Mouse (Mus musculus): ENCODE data around the gene Hrasls5. TPM values are rescaled to one million over a fixed set of nuclear protein-coding genes. Genes with fewer than 3 reads are reported as not detected.

The Hrasls5 gene
- polyA plus RNA-seq, 1 experiment from 2014 or later, result not detected

DNA sequence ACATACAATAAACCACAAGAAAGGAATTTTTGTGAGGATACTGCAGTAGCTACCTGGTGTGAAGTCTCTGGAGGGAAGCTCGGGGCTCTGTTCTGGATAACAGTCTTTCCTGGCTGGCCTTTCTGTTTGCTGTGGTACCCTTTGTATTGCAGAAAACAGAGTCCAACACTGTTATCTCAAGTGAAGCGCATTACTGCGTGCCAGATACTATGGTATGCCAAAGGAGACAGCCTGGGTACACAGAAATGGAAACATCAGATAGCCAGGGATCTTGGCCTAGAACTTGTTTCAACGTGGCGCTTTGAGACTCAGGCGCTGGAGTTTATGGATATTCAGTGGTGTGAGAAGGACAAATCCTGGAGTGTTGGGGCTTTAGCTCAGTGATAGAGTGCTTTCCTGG lies 26.6 kb upstream of the Hrasls5 start:
- H3K27ac ChIP-seq (replicated peaks), result no peak overlapping the region
- H3K4me3 ChIP-seq, result no peak overlapping the region
- 94% methylated on average over 6 of the region's 6 CpGs for WGBS
- H3K9me3 ChIP-seq, result no peaks in the 10 kb centered on the region
- no peak overlapping the region for H3K4me2 ChIP-seq (replicated peaks)
- no peak overlapping the region for H3K9ac ChIP-seq (replicated peaks)
- H3K36me3 ChIP-seq, result no peaks in the 10 kb centered on the region
- H3K4me1 ChIP-seq, result no peaks in the 10 kb centered on the region
- no peaks in the 10 kb centered on the region for H3K27me3 ChIP-seq
- ATAC-seq (replicated peaks), result no peak

DNA sequence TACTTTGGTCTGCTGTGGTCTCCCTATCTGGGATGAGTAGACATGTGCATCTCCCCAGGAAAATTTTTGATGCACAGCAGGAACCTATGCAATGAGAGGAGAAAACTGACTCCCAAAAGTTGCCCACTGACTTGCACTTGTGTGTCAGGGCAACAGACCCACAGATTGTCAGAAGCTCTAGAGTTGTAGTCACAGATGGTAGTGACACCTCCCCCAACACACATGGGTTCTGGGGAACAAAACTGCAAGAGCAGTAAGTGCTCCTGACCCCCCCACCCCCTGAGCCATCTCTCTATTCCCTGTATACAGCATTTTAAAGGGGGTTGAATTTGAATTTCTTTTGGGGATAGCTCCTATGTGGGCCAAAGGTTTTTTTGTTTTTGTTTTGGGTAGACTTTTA lies 21.5 kb upstream of the Hrasls5 start:
- H3K4me2 ChIP-seq (replicated peaks), result no peak overlapping the region
- no peaks in the 10 kb centered on the region for H3K36me3 ChIP-seq
- no peak overlapping the region for H3K27ac ChIP-seq (replicated peaks)
- no peaks in the 10 kb centered on the region for H3K9me3 ChIP-seq
- H3K4me3 ChIP-seq, result no peak overlapping the region
- no peak for ATAC-seq (replicated peaks)
- no peaks in the 10 kb centered on the region for H3K4me1 ChIP-seq
- no peaks in the 10 kb centered on the region for H3K27me3 ChIP-seq
- no peak overlapping the region for H3K9ac ChIP-seq (replicated peaks)

DNA sequence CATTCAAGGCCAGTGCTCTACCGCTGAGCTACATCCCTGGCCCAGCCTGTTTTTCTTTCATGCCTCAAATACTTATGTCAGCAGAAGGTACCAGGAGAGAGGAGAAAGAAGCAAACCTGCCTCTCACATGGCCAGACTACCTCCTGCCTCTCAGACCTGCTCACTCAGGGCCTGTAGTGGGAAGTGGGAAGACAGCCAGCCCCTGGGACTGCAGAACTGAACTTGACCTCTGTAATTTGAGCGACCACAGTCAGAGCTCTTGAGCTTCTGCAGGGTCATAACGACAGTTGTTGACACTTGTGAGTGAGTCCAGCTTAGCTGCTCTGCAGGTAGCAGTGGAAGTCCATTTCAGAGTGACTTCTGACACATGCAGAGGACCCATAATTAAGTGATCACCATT lies 20.3 kb upstream of the Hrasls5 start:
- Histone ChIP-seq H3K4me2 (replicated peaks) (no peak overlapping the region), H3K4me3 (no peak overlapping the region), H3K27me3 (no peaks in the 10 kb centered on the region), H3K36me3 (no peaks in the 10 kb centered on the region), H3K9ac (replicated peaks) (no peak overlapping the region), H3K9me3 (no peaks in the 10 kb centered on the region), H3K4me1 (no peaks in the 10 kb centered on the region), H3K27ac (replicated peaks) (no peak overlapping the region)
- 64% methylated on average over 3 of the region's 3 CpGs for WGBS
- ATAC-seq (replicated peaks), result no peak

DNA sequence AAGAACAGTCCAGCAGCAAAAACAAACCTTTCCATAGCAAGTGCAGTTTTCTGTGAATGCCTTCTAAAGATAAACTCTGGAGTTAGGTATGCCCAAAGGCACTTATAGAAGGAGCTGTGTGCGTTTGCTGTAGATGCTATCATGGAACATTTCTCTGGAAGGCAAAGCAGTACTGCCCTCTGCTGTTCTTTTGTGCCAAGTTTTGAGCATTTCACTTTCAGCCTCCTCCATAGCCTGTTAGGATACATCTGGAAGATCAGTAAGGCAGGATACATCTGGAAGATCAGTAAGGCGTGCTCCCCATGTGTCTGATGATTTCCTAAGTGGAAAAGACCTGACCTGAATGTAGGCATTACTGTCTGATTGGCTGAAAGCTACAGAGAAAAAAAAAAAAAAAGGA lies 16.8 kb upstream of the Hrasls5 start:
- H3K4me1 ChIP-seq, result no peaks in the 10 kb centered on the region
- no peaks in the 10 kb centered on the region for H3K9me3 ChIP-seq
- no peak overlapping the region for H3K27ac ChIP-seq (replicated peaks)
- WGBS, result 33% methylated on average over 2 of the region's 2 CpGs
- ATAC-seq (replicated peaks), result no peak
- H3K4me3 ChIP-seq, result no peak overlapping the region
- no peak overlapping the region for H3K9ac ChIP-seq (replicated peaks)
- H3K27me3 ChIP-seq, result no peaks in the 10 kb centered on the region
- H3K36me3 ChIP-seq, result no peaks in the 10 kb centered on the region
- no peak overlapping the region for H3K4me2 ChIP-seq (replicated peaks)

DNA sequence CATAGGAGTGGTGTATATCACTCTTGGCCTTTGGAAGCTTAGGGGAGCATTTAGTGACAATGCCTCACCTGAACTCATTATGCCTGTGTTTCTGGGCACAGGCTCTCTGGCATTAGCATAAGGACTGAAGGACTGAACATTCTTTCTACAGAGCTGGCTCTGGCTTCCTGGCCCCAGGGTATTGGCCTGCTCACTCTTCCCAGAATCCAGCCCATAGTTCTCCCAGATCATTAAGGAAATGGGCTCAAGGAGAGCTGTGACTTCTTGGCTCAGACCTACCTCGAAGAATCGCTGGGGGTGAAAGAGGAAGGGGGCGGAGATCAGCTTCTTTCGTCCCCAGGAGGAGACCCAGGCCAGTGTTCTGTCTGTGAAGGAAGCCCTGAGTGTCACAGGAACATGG lies 13.9 kb upstream of the Hrasls5 start:
- Histone ChIP-seq H3K9me3 (no peaks in the 10 kb centered on the region), H3K4me1 (0 out of 2 replicates have a peak, but pooled peaks cover 4% of the 10 kb centered on the region), H3K27me3 (no peaks in the 10 kb centered on the region), H3K4me2 (replicated peaks) (no peak overlapping the region), H3K27ac (replicated peaks) (no peak overlapping the region), H3K4me3 (no peak overlapping the region), H3K9ac (replicated peaks) (no peak overlapping the region), H3K36me3 (no peaks in the 10 kb centered on the region)
- no peak for ATAC-seq (replicated peaks)
- 72% methylated on average over 4 of the region's 4 CpGs for WGBS

DNA sequence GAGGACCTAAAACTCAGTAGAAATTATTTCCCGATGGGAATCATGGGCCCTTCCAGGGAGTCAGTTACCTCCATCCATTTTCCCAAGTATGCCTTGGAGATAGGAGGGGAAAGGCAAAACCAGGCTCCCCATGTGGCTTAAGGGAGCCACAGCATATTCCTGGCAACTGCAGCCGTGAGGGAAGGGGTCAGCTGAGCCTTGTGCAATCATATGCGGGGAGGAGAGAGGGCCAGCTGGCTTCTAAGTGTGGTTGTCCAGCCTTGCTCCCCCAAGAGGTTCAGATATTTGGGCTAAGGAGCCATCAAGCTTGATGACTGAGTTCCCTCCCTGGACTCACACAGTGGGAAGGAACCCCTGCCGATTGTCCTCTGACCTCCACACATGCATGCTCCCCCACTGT lies 10.8 kb upstream of the Hrasls5 start:
- no peak for ATAC-seq (replicated peaks)
- H3K27me3 ChIP-seq, result no peaks in the 10 kb centered on the region
- 78% methylated on average over 4 of the region's 4 CpGs for WGBS

DNA sequence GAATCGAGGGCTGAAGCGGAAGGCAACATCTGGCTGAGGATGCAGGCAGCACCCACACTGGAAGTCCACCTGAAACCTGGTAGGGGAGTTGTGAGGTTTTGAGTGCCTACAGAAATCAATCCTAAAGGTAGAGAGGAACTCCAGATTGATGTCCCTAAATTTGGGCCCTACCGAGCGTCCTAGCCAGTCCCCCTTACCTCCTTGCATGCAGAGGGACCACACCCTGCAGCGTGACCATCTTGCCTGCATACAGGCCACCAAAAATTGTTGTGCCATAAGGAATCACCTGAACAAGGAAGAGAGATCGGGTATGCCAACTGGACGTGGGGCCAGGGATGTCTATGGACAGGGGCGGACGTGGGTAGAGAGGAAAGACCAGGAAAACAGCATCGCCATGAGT lies 8.2 kb upstream of the Hrasls5 start:
- H3K9me3 ChIP-seq, result no peaks in the 10 kb centered on the region
- 96% methylated on average over 10 of the region's 10 CpGs for WGBS
- H3K4me3 ChIP-seq, result no peak overlapping the region
- H3K4me1 ChIP-seq, result peaks cover 32% of the 10 kb centered on the region
- H3K9ac ChIP-seq (replicated peaks), result no peak overlapping the region
- H3K4me2 ChIP-seq (replicated peaks), result no peak overlapping the region
- no peak for ATAC-seq (replicated peaks)
- no peak overlapping the region for H3K27ac ChIP-seq (replicated peaks)
- no peaks in the 10 kb centered on the region for H3K36me3 ChIP-seq
- no peaks in the 10 kb centered on the region for H3K27me3 ChIP-seq

More for the DNA sequence above, 10.8 kb upstream of the Hrasls5 start:
- Histone ChIP-seq H3K9me3 (no peaks in the 10 kb centered on the region), H3K9ac (replicated peaks) (no peak overlapping the region), H3K4me1 (peaks cover 19% of the 10 kb centered on the region), H3K4me2 (replicated peaks) (no peak overlapping the region), H3K4me3 (no peak overlapping the region), H3K27ac (replicated peaks) (no peak overlapping the region), H3K36me3 (no peaks in the 10 kb centered on the region)

DNA sequence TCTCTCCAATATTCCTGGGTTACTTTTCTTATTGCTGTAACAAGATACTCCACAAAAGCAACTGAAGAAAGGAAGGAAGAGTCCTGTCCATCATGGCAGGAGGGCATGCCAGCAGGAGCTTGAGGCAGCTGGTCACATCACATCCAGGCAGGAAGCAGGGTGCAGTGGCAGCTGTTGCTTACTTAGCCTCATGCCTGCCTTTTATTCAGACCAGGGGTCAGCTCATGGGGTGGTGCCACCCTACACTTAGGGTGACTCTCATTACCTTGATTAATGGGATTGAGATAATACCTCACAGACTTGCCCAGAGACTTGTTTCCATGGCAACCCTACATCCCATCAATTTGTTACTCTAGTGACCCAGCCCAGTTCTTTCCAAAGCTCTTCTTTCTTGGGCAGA lies 7.3 kb upstream of the Hrasls5 start:
- Histone ChIP-seq H3K4me2 (replicated peaks) (no peak overlapping the region), H3K9ac (replicated peaks) (no peak overlapping the region), H3K27ac (replicated peaks) (peak overlapping the region; percentile 73), H3K27me3 (no peaks in the 10 kb centered on the region), H3K4me3 (no peak overlapping the region), H3K4me1 (peaks cover 32% of the 10 kb centered on the region), H3K36me3 (no peaks in the 10 kb centered on the region), H3K9me3 (no peaks in the 10 kb centered on the region)
- ATAC-seq (replicated peaks), result no peak

DNA sequence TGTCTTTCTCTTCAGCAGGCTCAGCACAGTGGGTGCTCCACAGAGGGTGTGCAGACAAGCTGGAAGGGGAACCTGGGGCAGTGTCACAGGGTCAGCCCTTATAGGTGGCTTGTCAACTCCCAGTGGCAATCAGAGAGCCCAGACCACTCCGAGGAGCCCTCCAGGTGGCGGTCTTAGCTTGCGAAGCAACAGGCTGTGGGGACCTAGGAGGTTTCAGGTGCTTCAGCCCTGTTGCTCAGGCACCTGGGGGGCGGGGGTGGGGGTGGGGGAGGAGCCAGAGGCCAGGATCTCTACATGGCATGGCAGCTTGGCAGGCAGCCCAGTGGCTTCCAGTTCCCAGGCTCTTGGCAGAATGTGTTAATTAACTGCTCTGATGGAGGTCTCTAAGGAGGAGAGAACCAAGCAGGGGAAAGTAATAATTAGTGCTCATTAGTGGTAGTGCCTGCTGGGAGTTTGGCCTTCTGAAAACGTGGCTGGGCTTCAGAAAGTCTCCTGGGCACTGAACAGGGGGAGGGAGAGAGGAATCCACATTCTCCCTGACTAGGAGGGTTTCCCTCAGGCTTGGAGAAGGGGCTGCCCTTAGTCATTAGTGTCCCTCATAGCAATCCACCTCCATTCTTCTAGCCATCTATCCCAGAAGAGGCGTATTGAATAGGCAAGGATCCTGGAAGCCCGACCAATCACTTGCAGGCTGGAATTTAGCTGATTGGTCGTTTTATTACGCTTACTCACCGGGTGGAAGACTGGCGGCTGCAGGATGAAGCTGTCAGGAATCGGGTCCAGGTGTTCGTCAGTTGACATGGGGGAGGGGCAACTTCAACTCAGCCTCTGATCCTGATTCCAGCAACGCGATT lies 6.2 kb upstream of the Hrasls5 start:
- Histone ChIP-seq H3K27me3 (no peaks in the 10 kb centered on the region), H3K9ac (replicated peaks) (0 out of 2 replicates have a peak overlapping the region, but pooled peaks have one; percentile 25), H3K4me1 (peaks cover 28% of the 10 kb centered on the region), H3K9me3 (no peaks in the 10 kb centered on the region), H3K27ac (replicated peaks) (peak overlapping the region; percentile 73), H3K4me2 (replicated peaks) (peak overlapping the region; percentile 59), H3K4me3 (peak overlapping the region; percentile 33), H3K36me3 (no peaks in the 10 kb centered on the region)
- peak; percentile 91 for ATAC-seq (replicated peaks)
- WGBS, result 0% methylated on average over 15 of the region's 15 CpGs

DNA sequence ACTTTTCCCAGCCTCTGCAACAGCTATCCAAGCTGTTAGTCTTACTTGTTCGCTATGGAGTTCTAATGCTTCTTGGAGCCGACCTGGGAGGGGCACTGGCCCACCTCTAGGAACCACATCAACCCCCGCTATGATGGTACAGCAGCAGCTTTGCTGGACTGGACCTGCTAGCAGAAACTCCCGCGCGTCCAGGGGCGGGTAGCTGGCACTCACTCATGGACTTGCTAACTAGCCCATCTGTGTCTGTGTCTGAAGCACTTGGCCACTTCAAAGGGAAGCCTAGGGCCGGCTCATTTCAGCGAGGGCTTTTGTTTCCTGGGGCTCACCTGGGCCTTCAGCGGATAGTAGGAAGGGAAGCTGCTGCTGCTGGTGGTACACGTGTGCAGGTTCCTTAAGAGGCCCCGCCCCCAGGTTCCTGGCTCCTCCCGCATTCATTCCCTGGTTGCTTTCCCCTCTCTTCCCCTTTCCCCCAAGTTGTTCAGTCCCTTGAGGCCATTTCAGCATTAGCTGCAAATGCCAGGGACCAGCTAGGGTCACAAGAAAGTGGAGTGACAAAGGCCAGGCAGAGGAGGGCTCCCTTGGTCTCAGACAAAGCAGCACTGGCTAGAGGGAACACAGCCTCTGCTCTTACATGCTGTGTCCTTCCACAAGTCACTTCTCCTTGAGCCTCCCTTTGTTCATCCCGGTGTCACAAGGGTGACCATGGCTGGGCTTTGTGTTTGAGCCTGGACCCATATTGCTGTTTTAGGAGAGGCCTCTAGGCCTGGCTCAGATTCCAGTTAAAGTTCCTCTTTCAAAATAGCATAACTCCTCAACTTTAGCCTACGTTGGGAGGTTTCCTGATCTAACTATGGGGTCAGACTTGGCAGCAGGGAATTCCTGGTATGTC lies 5.3 kb upstream of the Hrasls5 start, which contains the start of gene Lgals12:
Gene Lgals12 (minus strand): TSS at position 393 of the 889 bp plus-strand sequence.
- Histone ChIP-seq H3K27ac (replicated peaks) (peak within 1 kb of the TSS; percentile 73), H3K4me1 (peaks cover 28% of the 10 kb centered on the region), H3K9me3 (no peaks in the 10 kb centered on the region), H3K4me3 (peak within 1 kb of the TSS; percentile 33), H3K27me3 (no peaks in the 10 kb centered on the region), H3K4me2 (replicated peaks) (peak within 1 kb of the TSS; percentile 59), H3K9ac (replicated peaks) (0 out of 2 replicates have a peak within 1 kb of the TSS, but pooled peaks have one; percentile 25), H3K36me3 (no peaks in the 10 kb centered on the region)
- peak; percentile 59 for ATAC-seq (replicated peaks)
- WGBS, result 3% methylated on average over 15 of the region's 15 CpGs

DNA sequence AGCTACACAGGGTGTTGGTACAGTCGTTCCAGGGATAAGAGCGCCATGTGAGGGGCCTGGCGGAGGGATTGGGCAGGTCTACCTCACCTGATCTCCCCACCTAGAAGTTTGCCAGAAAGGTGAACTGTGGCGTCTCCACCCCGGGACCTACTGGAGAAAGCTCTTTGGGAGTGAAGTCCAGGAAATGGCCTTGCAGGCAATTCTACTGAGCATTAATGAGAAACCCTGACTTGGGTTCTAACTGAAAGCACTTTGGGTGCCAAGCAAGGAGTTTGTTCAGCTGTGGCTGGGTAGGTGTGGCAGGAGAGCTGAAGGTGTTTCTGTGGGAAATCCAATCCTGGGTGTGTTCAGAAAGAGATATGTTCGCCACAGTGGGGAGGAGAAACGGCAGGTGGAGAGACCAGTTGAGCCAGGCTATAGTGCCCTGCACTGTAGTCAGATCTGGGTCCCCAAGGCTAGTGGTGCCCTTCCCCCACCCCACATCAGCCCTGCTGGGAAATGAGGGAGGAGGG lies 4.6 kb upstream of the Hrasls5 start:
- Histone ChIP-seq H3K9ac (replicated peaks) (no peak overlapping the region), H3K27ac (replicated peaks) (peak overlapping the region; percentile 73; the same call in 1 of the 2 replicates), H3K4me1 (peaks cover 32% of the 10 kb centered on the region), H3K36me3 (no peaks in the 10 kb centered on the region), H3K4me3 (no peak overlapping the region), H3K9me3 (no peaks in the 10 kb centered on the region), H3K27me3 (no peaks in the 10 kb centered on the region), H3K4me2 (replicated peaks) (no peak overlapping the region)
- ATAC-seq (replicated peaks), result no peak
- WGBS, result 80% methylated on average over 7 of the region's 7 CpGs

DNA sequence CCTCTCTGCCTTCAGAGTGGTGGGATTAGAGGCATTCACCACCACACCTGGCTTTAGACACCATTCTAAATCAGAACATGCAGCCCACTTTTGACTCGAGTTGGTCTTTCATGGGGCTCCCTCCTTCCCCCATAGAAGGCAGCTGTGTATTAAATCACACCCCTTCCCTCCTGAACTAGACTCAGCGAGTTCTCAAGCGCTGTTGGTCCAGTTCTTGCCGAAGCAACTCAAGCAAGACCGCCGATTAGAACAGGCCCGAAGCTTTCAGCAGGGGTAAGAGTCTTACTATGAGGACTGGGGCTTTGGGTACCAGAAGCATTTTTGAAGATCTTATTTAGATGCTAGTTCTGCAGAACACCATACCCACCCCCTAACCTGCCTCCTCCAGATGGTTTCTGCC lies 810 bp downstream of the Hrasls5 start:
- ATAC-seq (replicated peaks), result no peak
- 84% methylated on average over 7 of the region's 7 CpGs for WGBS

More for the DNA sequence above, 810 bp downstream of the Hrasls5 start:
- Histone ChIP-seq H3K4me3 (no peak overlapping the region), H3K9ac (replicated peaks) (no peak overlapping the region), H3K27me3 (no peaks in the 10 kb centered on the region), H3K4me1 (peaks cover 4% of the 10 kb centered on the region; the same call in 1 of the 2 replicates), H3K36me3 (no peaks in the 10 kb centered on the region), H3K27ac (replicated peaks) (no peak overlapping the region), H3K9me3 (no peaks in the 10 kb centered on the region), H3K4me2 (replicated peaks) (no peak overlapping the region)
